Mouse (Mus musculus): ENCODE results near the gene Lamtor2.

Lamtor2 gene

DNA sequence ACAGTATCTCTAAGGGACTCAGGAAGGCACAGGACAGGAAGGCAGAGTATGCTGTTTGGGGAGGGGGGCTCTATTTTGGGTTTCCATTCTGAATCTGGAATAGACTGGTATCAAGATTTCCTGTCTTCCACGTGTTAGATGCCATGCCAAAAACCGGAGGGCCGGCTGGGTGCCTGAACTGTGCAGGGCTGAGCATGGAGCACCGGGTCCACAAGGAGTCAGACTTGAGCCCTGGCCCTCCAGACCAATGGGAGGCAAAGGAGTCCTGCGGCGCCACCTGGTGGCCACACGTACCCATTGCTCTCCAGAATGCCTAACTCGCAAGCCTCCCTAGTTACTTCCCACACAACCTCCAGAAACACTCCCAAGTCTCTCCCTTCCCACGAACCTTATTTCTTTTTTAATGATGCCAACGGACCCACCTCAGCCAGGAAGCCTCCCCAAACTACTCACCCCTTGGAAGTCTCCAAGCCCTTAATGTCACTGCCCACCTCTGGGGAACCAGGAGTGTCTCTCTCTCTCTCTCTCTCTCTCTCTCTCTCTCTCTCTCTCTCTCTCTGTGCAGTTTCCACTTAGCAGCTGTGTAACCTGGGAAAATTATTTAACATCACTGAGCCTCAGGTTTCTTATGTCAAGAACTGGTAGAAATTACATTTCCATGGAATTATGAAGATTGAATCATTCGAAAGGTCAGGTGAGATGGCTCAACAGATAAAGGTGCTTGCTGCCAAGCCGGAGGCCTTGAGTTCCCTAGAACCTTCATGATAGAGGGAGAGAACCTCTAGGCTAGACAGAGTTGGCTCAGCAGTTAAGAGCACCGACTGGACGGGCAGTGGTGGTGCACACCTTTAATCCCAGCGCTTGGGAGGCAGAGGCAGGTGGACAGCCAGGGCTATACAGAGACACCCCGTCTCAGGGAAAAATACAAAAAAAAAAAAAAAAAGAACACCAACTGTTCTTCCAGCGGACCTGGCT, 26.4 kb downstream of the Lamtor2 start:
- DNase-seq (ENCODE audit: low read depth, low spot score): peak; percentile 94

DNA sequence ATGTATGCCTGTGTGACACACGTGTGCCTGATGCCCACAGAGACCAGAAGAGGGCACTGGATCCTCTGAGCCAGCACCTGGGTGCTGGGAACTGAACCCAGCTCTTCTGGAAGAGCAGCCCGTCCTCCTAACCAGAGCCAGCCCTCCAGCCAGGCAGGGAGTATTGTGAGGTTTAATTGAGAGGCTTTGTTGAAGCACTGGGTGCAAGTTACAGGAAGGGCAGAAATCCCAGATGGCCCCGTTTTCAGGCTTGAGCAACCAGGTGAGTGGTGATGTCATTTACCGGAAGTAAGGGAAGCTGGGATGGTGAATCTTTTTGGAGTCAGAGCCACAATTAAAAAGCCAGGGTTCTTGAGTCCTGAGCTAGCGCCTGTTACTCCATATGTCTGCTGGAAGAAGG, 27.9 kb downstream of the Lamtor2 start:
- no peak for DNase-seq (ENCODE audit: low read depth, low spot score)

DNA sequence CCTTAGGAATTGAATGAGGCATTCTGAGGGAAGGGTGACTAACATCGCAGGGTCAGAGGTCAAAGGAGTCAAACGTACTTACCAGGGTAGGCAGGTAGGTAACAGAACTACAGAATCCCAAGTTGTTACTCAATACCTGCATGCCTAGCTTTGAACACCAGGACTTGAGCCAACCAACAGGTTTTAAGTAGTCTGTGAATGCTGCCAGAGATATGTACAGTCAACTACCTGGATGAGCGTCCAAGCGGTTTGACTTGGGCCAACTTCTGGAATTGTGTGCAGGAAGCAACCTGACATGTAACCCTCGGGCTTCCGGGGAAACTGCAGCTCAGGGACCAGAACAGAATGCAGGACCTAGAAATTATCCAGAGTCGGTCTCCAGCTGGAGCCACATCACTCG, 29.8 kb downstream of the Lamtor2 start:
- DNase-seq (ENCODE audit: low read depth, low spot score): no peak

DNA sequence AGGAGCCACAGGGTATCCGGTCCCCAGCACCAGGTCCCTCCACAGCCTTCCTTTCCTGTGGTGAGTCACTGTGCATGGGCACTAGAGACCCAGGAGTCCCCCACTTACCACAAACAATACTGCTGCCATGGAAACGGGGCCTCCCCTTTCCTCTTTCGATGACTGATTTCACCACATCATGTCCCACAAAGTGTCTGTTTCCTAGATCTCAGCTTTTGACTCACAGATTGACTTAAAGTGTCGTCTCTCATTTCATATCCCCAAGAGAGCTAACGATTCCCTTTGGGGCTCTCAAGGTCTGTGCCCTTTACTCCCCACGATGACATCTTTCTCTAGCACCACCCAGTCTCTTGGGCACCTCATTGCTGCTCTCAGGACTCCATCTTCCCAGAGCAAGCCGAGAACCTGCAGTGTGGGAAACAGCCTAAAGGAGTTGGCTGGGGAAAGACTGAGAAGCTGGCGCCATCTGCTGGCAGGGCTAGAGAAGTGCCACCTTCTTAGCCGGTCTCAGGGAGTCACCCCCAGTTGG, 31.0 kb downstream of the Lamtor2 start:
- DNase-seq (ENCODE audit: low read depth, low spot score): peak; percentile 89

DNA sequence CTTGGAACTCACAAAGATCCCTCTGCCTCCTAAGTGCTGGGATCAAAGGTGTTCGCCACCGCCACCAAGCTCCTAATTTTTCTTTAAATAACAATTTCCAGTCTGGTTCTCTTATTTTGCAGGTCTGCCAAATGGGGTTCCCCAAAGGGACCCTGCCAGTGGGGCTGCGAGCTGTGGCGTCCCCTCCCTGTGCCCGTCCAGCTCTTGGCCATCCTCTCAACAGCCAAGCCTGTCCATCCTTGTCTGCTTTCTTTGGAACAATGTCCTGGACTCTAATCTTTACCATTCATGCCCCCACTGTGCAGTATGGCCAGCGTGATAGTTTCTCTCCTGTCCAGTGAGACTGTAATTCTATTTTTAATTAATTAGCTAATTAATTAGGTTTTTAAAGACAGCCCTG, 31.7 kb downstream of the Lamtor2 start:
- DNase-seq (ENCODE audit: low read depth, low spot score): no peak

DNA sequence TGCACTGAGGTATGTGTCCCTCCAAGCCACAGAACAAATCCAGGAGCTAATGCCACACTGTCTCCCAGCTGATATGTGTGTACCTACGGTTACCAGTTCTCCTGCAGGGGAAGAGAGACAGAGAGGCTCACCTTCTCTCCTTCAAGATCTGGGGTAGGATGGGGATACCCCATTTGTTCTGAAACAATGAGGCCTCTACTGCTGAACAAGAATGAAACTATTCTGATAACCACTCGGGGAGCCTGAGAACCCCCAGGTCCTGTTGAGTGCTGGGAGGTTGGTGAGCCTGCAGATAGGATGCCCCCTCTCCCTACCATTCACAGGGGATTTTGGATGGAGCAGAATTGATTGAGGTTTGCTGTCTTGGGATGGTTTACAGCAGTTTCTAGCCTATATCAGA, 32.8 kb downstream of the Lamtor2 start:
- no peak for DNase-seq (ENCODE audit: low read depth, low spot score)

DNA sequence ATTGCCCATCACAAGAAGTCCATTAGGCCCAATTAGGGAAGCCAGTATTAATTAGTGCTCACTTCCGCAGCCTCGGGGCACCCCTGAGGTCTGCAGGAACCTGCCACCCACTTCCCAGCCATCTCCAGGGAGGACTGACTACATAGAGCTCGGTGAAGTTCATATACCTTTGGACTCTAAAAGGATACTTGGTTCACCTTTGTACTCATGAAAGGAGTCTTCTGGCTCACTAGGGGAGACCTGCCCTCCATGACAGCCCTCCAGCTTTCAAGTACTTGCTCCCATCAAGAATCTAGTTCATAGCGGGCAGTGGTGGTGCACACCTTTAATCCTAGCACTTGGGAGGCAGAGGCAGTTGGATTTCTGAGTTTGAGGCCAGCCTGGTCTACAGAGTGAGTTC, 34.5 kb downstream of the Lamtor2 start:
- DNase-seq (ENCODE audit: low read depth, low spot score): no peak

DNA sequence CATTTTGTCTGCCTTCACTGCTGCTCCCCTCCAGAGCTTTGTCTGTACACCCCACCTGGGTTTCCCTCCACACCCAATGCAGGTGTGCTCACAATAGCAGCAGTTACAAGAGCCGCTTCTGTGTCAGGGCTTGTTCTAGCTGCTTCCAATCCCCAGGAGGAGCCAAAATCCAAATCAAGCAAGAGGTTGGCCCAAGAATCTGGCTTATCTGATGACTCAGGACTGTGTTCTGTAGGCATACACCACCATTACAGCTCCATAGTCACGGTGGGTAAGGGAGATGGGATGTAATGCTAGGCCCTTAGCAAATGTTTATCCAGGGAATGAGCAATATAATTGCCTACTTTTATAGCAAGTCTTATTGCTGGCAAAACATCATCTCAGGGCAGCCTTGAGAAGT, 36.5 kb downstream of the Lamtor2 start:
- DNase-seq (ENCODE audit: low read depth, low spot score): no peak

DNA sequence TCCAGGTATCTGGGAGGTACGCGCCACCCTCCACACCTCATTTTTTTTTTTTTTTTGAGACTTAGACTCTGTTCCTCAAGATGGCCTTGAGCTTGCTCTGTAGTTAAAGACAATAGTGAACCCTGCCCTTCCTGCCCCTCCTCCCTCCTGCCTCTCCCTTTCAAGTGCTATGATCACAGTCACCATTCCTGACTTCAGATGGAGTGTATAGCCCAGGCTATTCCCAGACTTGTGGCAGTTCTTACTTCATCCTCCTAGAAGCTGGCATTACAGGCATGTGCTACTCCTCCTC, 37.8 kb downstream of the Lamtor2 start:
- DNase-seq (ENCODE audit: low read depth, low spot score): no peak

DNA sequence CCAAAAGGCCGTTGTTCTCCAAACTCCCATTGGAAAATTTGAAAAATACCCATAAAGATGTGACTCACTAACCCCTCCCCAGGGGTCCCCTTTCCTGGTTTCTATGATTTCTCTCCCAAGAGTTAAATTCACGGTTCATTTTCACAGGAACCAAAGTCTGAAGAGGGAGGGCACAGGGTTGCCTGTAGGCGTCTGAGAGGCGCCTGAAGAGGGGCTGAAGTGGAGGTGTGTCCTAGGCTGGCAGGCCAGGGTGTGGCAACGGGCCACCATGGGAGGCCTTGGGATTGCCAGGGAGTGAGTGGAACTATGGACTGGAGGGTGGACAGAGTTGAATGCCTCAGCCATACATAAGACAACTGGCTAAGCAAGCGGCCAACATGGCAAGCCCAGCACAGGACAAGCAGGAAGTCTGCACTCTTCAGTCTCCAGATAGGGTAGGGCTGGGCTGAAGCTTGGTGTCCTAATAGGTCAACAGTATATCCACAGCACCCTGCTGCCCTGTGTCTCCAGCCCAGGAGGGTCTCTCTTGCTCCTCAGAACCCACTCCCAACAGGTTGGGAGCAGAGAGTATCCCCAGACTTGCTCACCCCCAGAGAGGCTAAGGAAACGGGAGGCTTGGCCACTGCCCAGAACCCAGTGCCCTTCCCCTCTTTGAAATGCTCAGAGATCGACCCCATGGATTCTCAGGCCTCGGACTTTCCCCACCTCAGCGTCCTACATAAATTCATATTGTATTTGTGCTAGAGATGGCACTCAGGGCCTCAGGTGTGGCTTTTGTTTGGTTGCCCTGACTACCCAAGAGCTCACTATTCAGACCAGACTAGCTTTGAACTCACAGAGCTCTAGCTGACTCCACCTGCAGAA, 38.4 kb downstream of the Lamtor2 start:
- DNase-seq (ENCODE audit: low read depth, low spot score): peak; percentile 59

DNA sequence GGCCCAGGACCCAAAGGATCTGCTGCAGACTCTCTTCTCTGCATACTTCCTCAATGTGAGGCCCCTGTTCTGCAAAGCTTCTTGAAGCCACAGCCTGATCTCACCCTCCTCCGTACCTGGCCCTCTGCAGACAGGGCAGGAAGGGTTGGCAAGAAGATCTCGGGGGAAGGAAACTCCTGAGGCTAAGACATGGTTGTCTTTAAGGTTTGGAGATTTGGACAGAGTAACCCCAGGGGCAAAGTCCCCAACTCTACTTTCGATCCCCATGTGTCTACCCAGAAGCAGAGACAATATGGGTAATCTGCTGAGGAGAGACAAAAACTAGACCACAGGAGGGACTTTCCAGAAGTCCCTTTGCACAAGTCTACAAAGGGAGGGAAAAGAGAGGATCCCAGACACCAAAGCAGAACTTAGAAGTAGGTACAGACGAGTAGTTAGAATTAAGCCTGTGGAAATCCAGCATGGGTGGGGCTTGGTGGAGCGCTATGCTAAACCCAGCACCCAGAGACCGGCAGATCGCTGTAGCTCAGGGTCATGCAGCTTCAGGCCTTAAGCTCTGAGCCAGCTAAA, 39.2 kb downstream of the Lamtor2 start:
- DNase-seq (ENCODE audit: low read depth, low spot score): peak; percentile 74

DNA sequence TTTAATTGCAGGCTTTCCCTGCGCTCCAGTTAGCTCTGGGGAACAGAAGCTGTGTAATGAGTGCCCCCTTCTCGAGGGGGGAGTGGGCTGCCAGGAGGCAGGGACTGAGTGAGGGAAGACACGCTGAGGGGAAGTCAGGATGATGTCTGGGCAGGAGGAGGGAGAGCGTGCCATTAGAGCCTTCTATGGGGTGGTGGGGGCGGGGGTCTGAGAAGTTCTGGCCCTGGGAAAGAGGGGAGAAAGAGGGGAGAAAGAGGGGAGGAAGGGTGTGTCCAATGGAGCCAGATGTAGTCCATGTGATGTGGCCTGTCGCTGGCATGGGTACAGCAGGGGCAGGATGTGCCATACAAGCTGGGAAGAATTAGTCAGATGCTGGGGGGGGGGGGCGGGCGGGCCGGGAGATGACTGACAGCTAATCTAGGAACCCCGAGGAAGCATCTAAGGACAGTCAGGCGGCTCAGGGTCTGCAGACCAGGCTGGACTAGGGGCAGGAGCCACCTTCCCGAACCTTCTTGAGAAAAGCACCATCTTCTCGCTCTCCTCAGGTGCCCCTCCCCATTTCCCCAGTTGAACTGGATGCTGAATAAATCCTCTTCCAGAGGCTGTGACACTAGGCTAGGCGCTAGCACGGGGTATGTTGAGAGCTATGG, 39.9 kb downstream of the Lamtor2 start:
- peak; percentile 65 for DNase-seq (ENCODE audit: low read depth, low spot score)

DNA sequence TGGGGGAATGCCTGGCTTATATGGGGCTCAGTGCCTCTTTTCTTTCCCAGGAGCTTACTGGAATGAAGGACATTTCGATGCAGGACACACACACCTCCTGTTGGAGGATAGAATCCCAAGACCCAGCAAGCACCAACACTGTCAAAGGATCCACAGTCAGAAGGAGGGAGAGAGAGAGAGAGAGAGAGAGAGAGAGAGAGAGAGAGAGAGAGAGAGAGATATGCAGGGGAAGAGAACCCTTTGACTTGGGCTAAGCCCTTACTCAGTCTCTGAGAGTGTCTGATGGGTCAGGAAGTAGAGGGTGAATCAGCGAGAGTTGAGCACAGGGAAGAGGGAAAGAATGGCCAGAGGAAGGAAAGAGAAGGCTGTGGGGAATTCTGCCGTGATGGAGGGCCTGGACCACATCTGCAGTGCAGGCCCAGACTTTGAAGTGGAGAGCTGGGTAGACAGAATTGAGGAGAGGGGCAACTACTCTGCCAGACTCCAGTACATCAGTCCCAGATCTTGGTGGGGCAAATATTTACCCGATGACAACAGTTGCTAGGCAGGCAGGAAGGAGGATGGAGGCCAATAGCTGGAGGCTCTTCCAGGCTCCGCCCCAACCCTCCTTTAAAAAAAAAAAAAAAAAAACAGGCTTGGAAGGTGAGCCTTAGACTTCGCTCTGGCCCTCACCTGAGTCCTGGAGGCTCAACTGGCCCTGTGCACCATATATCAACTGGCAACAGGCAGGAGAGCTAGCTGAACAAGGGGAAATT, 40.6 kb downstream of the Lamtor2 start:
- peak; percentile 75 for DNase-seq (ENCODE audit: low read depth, low spot score)

DNA sequence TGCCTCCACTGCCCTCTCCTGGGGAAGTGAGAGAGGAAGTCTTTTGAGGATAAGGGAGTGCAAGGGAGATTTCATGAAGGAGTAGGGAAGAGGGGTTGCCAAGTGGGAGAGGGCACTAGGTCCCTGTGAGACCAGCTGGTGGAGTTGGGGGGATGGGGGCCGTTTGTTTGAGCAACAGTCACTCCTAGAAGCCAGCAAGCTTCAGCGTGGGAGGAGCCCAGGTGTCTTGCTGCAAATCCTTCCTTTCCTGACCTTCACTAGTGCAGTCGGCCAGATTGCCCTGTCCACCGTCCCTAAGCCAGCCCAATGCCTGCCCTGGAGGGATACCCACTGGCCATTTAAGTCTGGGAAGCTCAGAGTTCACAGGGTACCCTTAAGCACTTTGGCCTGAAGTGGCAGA, 41.3 kb downstream of the Lamtor2 start:
- peak; percentile 60 for DNase-seq (ENCODE audit: low read depth, low spot score)

DNA sequence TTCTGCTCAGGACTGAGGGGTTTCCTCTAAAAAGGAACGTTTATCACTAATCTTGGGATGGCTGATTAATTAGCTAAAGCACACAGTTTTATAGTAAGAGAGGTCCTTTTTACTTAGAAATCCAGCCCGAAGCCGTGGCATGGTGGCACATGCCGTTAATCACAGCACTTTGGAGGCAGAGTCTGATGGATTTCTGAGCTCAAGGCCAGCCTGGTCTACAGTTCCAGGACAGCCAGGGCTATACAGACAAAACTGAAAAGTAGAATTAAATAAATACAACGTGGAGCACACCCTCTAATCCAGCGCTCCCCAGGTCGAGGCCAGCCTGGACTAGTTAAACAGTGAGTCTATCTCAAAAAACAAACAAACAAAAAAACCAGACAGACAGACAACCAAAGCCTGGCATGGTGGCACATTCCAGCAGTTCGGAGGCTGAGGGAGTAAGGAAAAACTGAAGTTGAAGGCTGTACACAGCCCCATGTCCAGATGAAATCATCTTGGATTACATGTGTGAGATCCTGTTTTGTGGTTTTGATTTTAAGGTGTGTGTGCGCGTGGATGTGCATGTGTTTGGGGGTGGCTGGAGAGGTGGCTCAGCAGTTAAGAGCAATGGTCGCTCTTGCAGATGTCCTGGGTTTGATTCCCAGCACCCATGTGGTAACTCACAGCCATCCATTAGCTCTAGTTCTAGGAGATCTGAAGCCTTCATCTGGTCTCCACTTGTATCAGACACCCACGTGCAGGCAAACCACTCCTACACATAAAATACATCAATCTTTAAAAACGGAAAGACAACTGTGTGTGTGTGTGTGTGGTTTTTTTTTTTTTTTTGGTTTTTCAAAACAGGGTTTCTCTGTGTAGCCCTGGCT, 42.2 kb downstream of the Lamtor2 start:
- peak; percentile 73 for DNase-seq (ENCODE audit: low read depth, low spot score)

DNA sequence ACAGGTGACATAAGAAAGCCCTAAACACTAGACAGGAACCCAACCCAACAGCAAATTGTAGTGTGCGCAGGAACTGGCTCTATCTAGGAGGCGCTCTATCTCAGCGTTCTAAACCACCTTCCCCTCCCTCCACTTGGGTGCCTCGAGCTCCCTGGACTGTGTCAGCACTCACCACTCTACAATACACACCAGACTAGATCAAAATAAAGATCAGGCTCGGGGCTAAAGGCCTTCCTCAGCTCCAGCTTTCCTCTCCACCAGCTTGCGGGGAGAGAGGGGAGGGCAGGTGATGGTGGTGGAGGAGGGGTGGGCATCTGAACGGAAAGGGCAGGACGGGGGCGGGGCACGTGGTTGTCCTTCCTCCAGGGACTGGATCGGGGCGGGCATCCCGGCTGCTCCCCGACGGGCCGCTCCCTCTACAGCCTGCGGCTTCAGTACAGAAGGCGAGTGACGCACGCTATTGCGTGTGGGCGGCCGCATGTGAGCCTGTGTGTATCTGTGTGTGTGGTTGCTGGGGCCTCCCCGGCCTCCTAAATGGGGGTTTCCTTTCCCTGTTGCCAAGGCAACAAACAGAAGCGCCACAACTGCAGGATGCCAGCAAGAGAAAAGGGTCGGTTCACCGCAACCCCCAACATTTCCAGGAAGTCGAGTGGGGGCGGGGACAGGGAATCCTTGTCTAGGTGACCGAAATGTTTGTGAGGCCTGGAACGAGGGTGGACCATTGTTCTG, 43.0 kb downstream of the Lamtor2 start, which contains the start of gene Lmna:
TSS of gene Lmna (minus strand) at position 265 of the 729 bp plus-strand sequence.
- peak; percentile 99 for DNase-seq (ENCODE audit: low read depth, low spot score)

DNA sequence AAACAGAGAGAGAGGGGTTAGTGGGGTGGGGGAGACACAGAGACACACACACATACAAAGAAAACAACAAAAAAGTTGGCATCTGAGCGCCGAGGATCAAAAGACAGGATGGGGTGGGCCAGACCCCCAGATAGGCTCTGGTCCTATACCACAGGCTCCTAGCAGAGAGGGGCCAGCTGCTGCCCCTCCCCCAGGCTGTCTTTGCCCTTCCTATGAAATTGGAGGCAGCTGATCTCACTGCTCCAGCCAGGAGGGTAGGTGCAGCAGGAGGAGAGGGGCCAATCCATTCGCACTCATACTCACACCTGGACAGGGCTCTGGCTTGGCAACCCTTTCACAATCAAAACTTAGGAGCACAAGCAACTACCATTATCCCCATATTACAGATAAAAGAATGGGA, 43.6 kb downstream of the Lamtor2 start:
- DNase-seq (ENCODE audit: low read depth, low spot score): no peak

DNA sequence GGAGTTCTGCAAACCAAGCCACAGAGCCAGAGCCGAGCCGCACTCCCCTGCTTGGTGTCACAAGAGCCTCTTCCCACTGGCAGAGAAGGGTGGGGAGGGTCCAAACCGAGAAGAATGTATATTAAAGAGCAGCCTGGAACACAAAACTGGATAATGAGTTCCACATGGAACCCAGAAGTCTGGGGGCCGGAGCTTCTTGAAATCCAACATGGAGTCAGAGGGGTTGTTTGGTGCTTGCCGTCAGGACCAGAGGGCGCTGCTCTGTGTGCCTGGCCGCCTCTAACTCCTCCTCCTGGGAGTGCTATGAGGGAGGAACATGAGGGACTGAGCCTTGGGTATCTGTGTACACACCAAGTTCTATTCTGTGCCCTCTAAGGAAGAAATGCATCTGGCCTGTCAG, 47.1 kb downstream of the Lamtor2 start:
- no peak for DNase-seq (ENCODE audit: low read depth, low spot score)

DNA sequence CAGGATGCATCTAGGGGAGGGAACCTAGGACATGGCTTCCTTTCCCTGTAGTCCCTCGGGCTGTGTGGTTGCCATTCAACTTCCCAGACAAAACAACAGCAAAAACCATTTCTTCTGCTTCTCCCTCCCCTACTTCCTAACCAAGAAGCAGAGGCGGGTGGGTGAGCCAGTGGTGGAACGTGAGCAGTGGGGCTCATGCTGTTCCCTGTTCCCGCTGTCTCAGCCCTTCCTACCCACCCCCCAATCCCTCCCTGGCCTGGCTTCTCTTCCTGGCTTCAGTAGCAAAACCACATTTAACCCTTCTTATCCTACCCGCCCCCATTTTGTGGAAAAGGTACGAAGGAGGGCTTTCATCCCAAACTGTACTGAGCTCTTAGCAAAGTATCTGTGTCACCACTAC, 47.8 kb downstream of the Lamtor2 start:
- no peak for DNase-seq (ENCODE audit: low read depth, low spot score)
